ENCODE assay signal across 20 mouse cellular contexts in genomic region chr3:57480640-57481039, GRCm38 (mm10). TPM values are rescaled to one million over a fixed set of nuclear protein-coding genes. Genes with fewer than 3 reads are reported as not detected.
"Had no signal": no experiment of that assay in that cellular context is flagged by ENCODE, and none has a peak within 500 bp of the region (broad histone marks: within the 10 kb centered on the region; RNA-seq: fewer than 3 reads in every experiment).

No protein-coding gene starts in this region.

- H3K4me2 ChIP-seq: kidney, embryonic 15.5 days; liver, embryonic 11.5 days; liver, embryonic 15.5 days; lung, embryonic 14.5 days; midbrain, embryonic 11.5 days; neural tube, embryonic 13.5 days had no signal

- ATAC-seq: midbrain, embryonic 16.5 days had no signal

- H3K9me3 ChIP-seq: kidney, embryonic 15.5 days; liver, embryonic 15.5 days; neural tube, embryonic 13.5 days had no signal

- H3K27ac ChIP-seq: kidney, embryonic 15.5 days; liver, embryonic 15.5 days; macrophage; neural tube, embryonic 13.5 days; stomach, postnatal 0 days had no signal

- H3K36me3 ChIP-seq: liver, embryonic 15.5 days; neural tube, embryonic 13.5 days had no signal

- DNase-seq: kidney, adult 2 months; kidney, postnatal 36 days; layer of hippocampus, adult 9-11 months; layer of hippocampus, postnatal 36 days; left cerebral cortex, postnatal 4 days; lung, embryonic 14.5 days; lung, postnatal 14 days; thymus, adult 18-20 months; thymus, postnatal 25 days had no signal

- H3K9ac ChIP-seq: kidney, embryonic 15.5 days; liver, embryonic 15.5 days; lung, embryonic 14.5 days; neural tube, embryonic 13.5 days had no signal

- H3K4me3 ChIP-seq: kidney, embryonic 15.5 days; liver, embryonic 15.5 days; megakaryocyte, embryonic 14.5 days; neural tube, embryonic 13.5 days had no signal

- H3K27me3 ChIP-seq: kidney, embryonic 15.5 days; liver, embryonic 15.5 days; megakaryocyte, embryonic 14.5 days; neural tube, embryonic 13.5 days had no signal

- H3K4me1 ChIP-seq: kidney, embryonic 15.5 days; liver, embryonic 15.5 days; megakaryocyte, embryonic 14.5 days; neural tube, embryonic 13.5 days had no signal

RNA-seq across cellular contexts. Expression of gene Tm4sf4, which starts 55.5 kb away (rescaled TPM):
- total RNA-seq: layer of hippocampus, adult 18-20 months; layer of hippocampus, postnatal 36 days; left cerebral cortex, postnatal 10 days; left cerebral cortex, postnatal 4 days had no signal
- polyA plus RNA-seq: lung, embryonic 14.5 days; macrophage; midbrain, embryonic 16.5 days had no signal
